Mouse (Mus musculus) limb, embryonic 11.5 days (tissue): Measurements from ENCODE around the gene Hspa1b. TPM values are rescaled to one million over a fixed set of nuclear protein-coding genes. Genes with fewer than 3 reads are reported as not detected.
"Not testable (repeated sequence)": the region's sequence is repeated elsewhere in the genome, so short reads cannot be mapped to it uniquely, and the experiment has no call there.

Source experiments
- ATAC-seq: fragments of 200-750 bp; cut with Nextera tagmentation; 2 replicates; pipeline ENCODE4 v1.8.0; 2017; ENCODE audit warnings: low read depth; ENCODE audit not compliant: insufficient number of reproducible peaks, low FRiP score, low TSS enrichment
- DNase-seq: peaks from one replicate; pipeline ENCODE4 v3.0.0-alpha.2; 2015; ENCODE audit warnings: low spot score
- H3K27ac ChIP-seq: fragments of 300-500 bp; sonication (generic); replicated peaks from 2 replicates; pipeline ENCODE4 v1.5.1; 2014; ENCODE audit warnings: low read depth, mild to moderate bottlenecking, low read length
- H3K27me3 ChIP-seq: fragments of 300-500 bp; sonication (generic); 2 replicates; pipeline ENCODE4 v1.6.1; 2014; ENCODE audit warnings: mild to moderate bottlenecking, low read length, mixed read lengths; ENCODE audit not compliant: control insufficient read depth, insufficient read depth
- H3K36me3 ChIP-seq: fragments of 300-500 bp; sonication (generic); 2 replicates; pipeline ENCODE4 v1.6.1; 2014; ENCODE audit warnings: mild to moderate bottlenecking, low read length, moderate library complexity, mixed read lengths; ENCODE audit not compliant: control insufficient read depth, insufficient read depth
- H3K4me1 ChIP-seq: fragments of 300-500 bp; sonication (generic); 2 replicates; pipeline ENCODE4 v1.6.1; 2014; ENCODE audit warnings: low read length, mixed read lengths; ENCODE audit not compliant: control insufficient read depth, insufficient read depth
- H3K4me2 ChIP-seq: fragments of 300-500 bp; sonication (generic); 2 replicates; pipeline ENCODE4 v1.6.1; 2014; ENCODE audit warnings: low read depth, mild to moderate bottlenecking, moderate library complexity; ENCODE audit not compliant: severe bottlenecking
- H3K4me3 ChIP-seq: fragments of 300-500 bp; sonication (generic); 2 replicates; pipeline ENCODE4 v1.5.1; 2014; ENCODE audit warnings: low read depth, low read length
- H3K9ac ChIP-seq: fragments of 300-500 bp; sonication (generic); 2 replicates; pipeline ENCODE4 v1.6.1; 2014; ENCODE audit warnings: mild to moderate bottlenecking, low read length
- H3K9me3 ChIP-seq: fragments of 300-500 bp; sonication (generic); 2 replicates; pipeline ENCODE4 v1.6.1; 2016; ENCODE audit warnings: low read length; ENCODE audit not compliant: control insufficient read depth
- WGBS: fragments of 180-500 bp; shearing (Covaris S2); extraction: QIAGEN DNeasy Blood & Tissue Kit; methylation state at CpG from one replicate; pipeline ENCODE4 v1.1.7; 2014; 5-methylcytosine and 5-hydroxymethylcytosine counted together
- polyA plus RNA-seq: library from polyadenylated mRNA; unstranded; fragments of >200 nt; fragmentation: Nextera tagmentation; extraction: Ambion mirVana; gene quantifications from 2 replicates; pipeline ENCODE4 v1.2.1, GENCODE M21; 2014

Gene Hspa1b
- polyA plus RNA-seq = 0.43 and 0.44 TPM in 2 replicates

DNA sequence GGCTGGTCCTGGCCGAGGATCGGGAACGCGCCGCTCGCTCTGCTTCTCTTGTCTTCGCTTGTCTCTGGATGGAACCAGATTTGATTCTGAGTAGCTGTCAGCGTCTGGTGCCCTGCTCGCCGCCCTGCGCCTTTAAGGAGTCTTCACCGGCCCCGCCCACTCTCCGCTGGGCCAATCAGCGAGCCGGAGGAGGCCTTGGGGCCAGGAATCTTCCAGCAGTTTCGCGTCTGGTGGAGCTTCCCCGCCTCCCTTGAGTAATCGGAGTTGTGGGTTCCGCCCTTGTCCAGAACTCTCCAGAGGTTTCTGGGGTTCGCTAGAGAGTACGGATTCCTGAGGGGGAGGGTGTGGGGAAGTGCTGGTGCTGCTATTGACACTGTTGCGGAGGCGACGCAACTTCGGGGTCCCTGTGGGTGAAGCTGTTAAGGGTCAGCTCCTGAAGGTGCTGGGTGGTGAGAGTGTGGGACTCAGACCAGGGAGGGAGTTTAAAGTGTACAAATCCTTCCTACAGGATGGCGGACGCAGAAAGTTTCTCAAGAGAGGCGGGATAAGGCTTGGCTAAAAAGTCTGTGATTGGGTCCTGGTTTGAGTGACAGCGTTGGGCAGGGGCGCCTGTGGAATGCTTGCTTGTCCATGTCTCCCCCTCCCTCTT lies at the start of gene Hspa1b:
Gene Hspa1b (minus strand): TSS at position 109 of the 649 bp plus-strand sequence.
- H3K4me1 ChIP-seq, H3K27me3 ChIP-seq, H3K9me3 ChIP-seq, H3K36me3 ChIP-seq: not testable (repeated sequence)
- Histone ChIP-seq H3K27ac (0 out of 2 replicates have a peak within 1 kb of the TSS, but pooled peaks have one; percentile 65), H3K9ac (peak within 1 kb of the TSS; percentile 59; the same call in 1 of the 2 replicates), H3K4me3 (peak within 1 kb of the TSS; percentile 48), H3K4me2 (peak within 1 kb of the TSS; percentile 60)
- DNase-seq (peak; percentile 85), ATAC-seq (peak; percentile 90)
- WGBS = under 1% methylated on average over 29 of the region's 32 CpGs

DNA sequence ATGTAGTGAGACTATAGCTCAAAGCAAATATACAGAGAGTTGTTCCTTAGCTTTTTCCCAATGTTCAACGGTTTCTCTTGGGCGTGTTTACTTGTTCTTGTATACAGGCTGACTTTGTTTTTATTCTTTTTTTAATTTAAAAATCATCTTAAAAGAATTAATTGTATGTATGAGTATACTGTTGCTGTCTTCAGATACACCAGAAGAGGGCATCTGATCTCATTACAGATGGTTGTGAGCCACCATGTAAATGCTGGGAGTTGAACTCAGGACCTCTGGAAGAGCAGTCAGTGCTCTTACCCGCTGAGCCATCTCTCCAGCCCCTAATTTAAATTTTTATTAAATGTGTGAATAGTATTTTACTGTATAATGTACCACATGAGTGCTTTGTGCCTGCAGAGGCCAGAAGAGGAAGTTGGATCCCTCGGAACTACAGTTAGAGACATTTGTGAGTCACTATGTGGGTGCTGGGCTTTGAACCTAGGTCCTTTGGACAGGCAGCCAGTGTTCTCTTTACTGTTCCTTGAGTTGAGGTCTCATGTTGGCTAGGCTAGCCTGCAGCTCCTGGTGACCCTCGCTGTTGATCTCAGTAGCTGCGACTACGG lies 48.5 kb upstream of the Hspa1b start:
- H3K9me3 ChIP-seq = no peaks in the 10 kb centered on the region
- H3K36me3 ChIP-seq = peaks cover 48% of the 10 kb centered on the region
- H3K4me2 ChIP-seq = no peak overlapping the region
- no peak overlapping the region for H3K9ac ChIP-seq
- H3K4me3 ChIP-seq = no peak overlapping the region
- ATAC-seq (no peak), DNase-seq (no peak)
- WGBS = 96% methylated on average over 7 of the region's 7 CpGs
- peaks cover 10% of the 10 kb centered on the region for H3K4me1 ChIP-seq
- H3K27ac ChIP-seq = no peak overlapping the region
- no peaks in the 10 kb centered on the region for H3K27me3 ChIP-seq

DNA sequence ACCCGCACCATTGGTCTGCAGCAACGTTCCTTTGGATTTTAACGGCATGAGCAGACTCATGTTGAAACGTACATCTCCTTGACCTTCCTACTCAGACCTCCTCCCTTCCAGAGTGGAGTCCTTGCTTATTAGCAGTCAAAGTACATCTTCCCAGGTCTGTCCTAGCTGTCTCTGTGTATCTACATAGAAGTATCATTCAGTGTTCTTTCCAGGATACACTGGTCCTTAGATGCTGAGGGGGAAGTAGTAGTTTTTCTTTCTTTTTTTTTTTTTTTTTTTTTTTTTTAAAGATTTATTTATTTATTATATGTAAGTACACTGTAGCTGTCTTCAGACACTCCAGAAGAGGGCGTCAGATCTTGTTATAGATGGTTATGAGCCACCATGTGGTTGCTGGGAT lies 46.9 kb upstream of the Hspa1b start:
- Histone ChIP-seq H3K4me1 (peaks cover 14% of the 10 kb centered on the region), H3K36me3 (peaks cover 33% of the 10 kb centered on the region)
- not testable (repeated sequence) for DNase-seq, H3K4me2 ChIP-seq, H3K9ac ChIP-seq, H3K27ac ChIP-seq, ATAC-seq, H3K27me3 ChIP-seq, H3K9me3 ChIP-seq, H3K4me3 ChIP-seq
- 94% methylated on average over 4 of the region's 5 CpGs for WGBS

DNA sequence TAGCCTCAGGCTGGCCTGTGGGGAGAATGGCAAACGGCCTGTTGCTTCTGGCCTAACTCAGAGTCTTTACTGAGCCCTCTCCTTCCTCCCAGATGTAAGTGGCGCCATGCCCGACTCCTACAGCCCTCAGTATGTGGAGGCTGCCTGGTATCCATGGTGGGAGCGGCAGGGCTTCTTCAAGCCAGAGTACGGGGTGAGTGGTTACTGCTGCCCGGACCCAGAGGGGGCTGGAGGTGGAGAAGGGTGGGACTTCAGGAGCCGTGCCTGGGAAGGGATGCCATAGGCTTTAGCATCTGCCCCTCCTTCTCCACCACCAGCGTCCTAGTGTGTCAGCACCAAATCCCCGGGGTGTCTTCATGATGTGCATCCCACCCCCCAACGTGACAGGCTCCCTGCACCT lies 46.1 kb upstream of the Hspa1b start:
- Histone ChIP-seq H3K4me3 (no peak overlapping the region), H3K27me3 (no peaks in the 10 kb centered on the region), H3K9me3 (no peaks in the 10 kb centered on the region), H3K4me1 (peaks cover 14% of the 10 kb centered on the region), H3K27ac (no peak overlapping the region), H3K9ac (no peak overlapping the region), H3K36me3 (peaks cover 27% of the 10 kb centered on the region), H3K4me2 (no peak overlapping the region)
- DNase-seq = no peak
- ATAC-seq = no peak
- 93% methylated on average over 10 of the region's 10 CpGs for WGBS

DNA sequence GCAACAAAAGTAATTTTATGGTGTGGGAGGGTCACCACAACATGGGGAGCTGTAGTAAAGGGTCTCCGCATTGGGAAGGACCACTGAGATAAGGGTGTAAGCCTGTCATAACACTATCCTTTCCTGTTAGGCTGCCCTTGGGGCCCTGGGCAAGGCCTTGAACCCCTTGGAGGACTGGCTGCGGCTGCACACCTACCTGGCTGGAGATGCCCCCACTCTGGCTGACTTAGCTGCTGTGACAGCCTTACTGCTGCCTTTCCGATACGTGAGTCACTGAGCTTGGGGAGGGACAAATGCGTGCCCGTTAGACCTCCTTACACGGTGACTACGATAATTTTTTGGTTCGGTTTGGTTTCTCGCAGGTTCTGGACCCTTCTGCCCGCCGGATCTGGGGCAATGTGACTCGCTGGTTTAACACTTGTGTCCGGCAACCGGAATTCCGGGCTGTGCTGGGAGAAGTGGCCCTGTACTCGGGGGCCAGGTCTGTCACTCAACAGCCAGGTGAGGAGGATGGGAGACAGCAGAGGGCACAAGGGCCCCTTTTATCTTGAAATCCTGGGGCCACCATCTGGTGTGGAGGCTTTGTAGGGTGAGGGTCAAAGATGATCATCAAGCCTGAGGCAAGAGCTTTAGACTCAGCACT lies 45.2 kb upstream of the Hspa1b start:
- H3K9me3 ChIP-seq = no peaks in the 10 kb centered on the region
- no peak for DNase-seq
- H3K4me2 ChIP-seq = no peak overlapping the region
- H3K4me1 ChIP-seq = peaks cover 16% of the 10 kb centered on the region
- WGBS = 93% methylated on average over 17 of the region's 17 CpGs
- H3K27ac ChIP-seq = no peak overlapping the region
- H3K4me3 ChIP-seq = no peak overlapping the region
- no peak overlapping the region for H3K9ac ChIP-seq
- peaks cover 24% of the 10 kb centered on the region for H3K36me3 ChIP-seq
- H3K27me3 ChIP-seq = no peaks in the 10 kb centered on the region
- ATAC-seq = no peak

DNA sequence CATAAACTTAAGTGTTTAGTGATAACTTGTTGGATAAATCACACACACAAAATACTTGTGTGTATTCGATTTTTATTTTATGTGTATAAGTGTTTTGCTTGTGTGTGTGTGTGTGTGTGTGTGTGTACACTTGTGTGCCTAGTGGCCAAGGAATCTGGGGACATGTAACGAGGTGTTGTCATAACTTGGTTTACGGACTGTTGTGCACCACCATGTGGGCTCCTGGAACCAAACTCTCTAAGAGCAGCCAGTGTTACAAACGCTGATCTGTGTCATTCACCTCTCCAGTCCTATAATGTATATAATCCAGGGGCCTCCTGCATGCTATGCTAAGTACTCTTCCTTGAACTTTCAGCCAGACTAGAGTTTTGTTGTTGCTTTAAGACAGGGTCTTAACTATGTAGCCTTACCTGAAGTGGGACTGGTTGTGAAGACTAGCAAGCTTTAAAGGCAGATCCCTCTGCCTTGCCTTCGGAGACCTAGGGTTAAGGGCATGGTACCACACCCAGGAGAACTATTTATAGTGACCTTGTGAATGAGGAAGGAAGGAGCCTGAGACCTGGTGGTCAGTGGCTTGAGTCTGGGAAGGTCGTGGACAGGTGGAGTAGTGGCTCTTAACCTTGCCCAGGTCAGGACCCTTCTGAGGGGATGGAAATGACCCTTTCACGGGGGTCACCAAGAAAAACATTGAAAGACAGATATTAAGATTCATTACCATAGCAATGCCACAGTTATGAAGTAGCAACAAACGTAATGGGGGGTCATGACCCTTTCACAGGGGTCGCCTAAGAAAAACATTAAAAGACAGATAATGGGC lies 44.2 kb upstream of the Hspa1b start:
- no peak for DNase-seq
- H3K36me3 ChIP-seq = peaks cover 26% of the 10 kb centered on the region

DNA sequence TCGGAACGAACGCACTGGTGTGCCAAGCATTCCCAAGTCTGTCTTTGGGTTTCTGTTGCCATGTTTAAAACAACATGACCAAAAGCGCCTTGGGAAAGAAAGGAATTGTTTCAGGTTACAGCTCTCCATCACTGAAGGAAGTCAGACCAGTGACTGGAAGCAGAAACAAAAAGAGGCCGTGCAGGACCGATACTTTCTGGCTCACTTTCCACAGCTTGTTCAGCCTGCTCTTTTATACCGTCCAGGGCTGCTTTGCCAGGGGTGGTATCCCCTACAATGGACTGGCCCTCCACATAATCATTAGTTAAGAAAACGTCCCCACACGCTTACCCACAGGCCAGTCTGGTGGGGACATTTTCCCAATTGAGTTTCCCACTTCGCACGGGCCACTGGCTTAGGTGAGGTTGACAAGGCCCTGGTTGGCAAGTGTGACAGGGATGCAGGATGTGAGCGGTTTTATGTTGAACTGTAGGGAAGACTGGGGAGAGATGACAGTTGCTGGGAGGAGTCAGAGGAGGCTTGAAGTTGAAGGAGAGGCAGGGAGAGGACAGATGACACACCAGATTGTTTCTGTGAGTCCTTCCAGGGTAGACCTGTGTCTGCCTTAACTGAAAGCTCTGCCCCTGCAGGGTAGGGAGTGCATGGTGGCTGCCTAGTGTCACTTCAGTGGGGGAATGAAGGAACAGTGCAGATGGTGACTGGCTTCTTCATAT lies 43.3 kb upstream of the Hspa1b start:
- WGBS = 13% methylated on average over 12 of the region's 12 CpGs
- H3K4me1 ChIP-seq = peaks cover 16% of the 10 kb centered on the region
- DNase-seq (no peak), ATAC-seq (no peak)
- H3K27me3 ChIP-seq = no peaks in the 10 kb centered on the region
- H3K36me3 ChIP-seq = peaks cover 28% of the 10 kb centered on the region
- H3K9me3 ChIP-seq = no peaks in the 10 kb centered on the region
- H3K27ac ChIP-seq = peak overlapping the region; percentile 94; the same call in 1 of the 2 replicates
- peak overlapping the region; percentile 91 for H3K9ac ChIP-seq
- peak overlapping the region; percentile 70 for H3K4me3 ChIP-seq
- H3K4me2 ChIP-seq = peak overlapping the region; percentile 82

More for the DNA sequence above, 44.2 kb upstream of the Hspa1b start:
- peak overlapping the region; percentile 70 for H3K4me3 ChIP-seq
- 67% methylated on average over 9 of the region's 9 CpGs for WGBS
- no peaks in the 10 kb centered on the region for H3K27me3 ChIP-seq
- no peak for ATAC-seq
- H3K4me2 ChIP-seq = peak overlapping the region; percentile 82; the same call in 1 of the 2 replicates
- peaks cover 16% of the 10 kb centered on the region for H3K4me1 ChIP-seq
- no peaks in the 10 kb centered on the region for H3K9me3 ChIP-seq
- H3K9ac ChIP-seq = peak overlapping the region; percentile 91; the same call in 1 of the 2 replicates
- no peak overlapping the region for H3K27ac ChIP-seq
